Mouse (Mus musculus) heart, embryonic 15.5 days (tissue): ENCODE results near the gene Fra10ac1. TPM values are rescaled to one million over a fixed set of nuclear protein-coding genes. Genes with fewer than 3 reads are reported as not detected.

Source experiments
- ATAC-seq: fragments of 200-750 bp; cut with Nextera tagmentation; replicated peaks from 2 replicates; pipeline ENCODE4 v1.8.0; 2017; ENCODE audit warnings: low read depth, moderate TSS enrichment; ENCODE audit not compliant: insufficient number of reproducible peaks, insufficient read depth, low FRiP score
- H3K27ac ChIP-seq: fragments of 300-500 bp; sonication (generic); 2 replicates; pipeline ENCODE4 v1.5.1; 2015; ENCODE audit warnings: mild to moderate bottlenecking, inconsistent platforms
- H3K27me3 ChIP-seq: fragments of 300-500 bp; sonication (generic); 2 replicates; pipeline ENCODE4 v1.6.1; 2015; ENCODE audit warnings: inconsistent platforms
- H3K36me3 ChIP-seq: fragments of 300-500 bp; sonication (generic); 2 replicates; pipeline ENCODE4 v1.6.1; 2015; ENCODE audit warnings: mild to moderate bottlenecking, inconsistent platforms
- H3K4me1 ChIP-seq: fragments of 300-500 bp; sonication (generic); replicated peaks from 2 replicates; pipeline ENCODE4 v1.6.1; 2015; ENCODE audit warnings: inconsistent platforms
- H3K4me2 ChIP-seq: fragments of 300-500 bp; sonication (generic); 2 replicates; pipeline ENCODE4 v1.6.1; 2015; ENCODE audit warnings: inconsistent platforms, mild to moderate bottlenecking, moderate library complexity
- H3K4me3 ChIP-seq: fragments of 300-500 bp; sonication (generic); 2 replicates; pipeline ENCODE4 v1.5.1; 2015; ENCODE audit warnings: mild to moderate bottlenecking, inconsistent platforms
- H3K9ac ChIP-seq: fragments of 300-500 bp; sonication (generic); 2 replicates; pipeline ENCODE4 v1.6.1; 2015; ENCODE audit warnings: mild to moderate bottlenecking, inconsistent platforms
- H3K9me3 ChIP-seq: fragments of 300-500 bp; sonication (generic); replicated peaks from 2 replicates; pipeline ENCODE4 v1.6.1; 2016; ENCODE audit warnings: inconsistent platforms
- WGBS: fragments of 180-500 bp; shearing (Covaris S2); methylation state at CpG from one replicate; pipeline ENCODE4 v1.1.7; 2015; ENCODE audit warnings: mixed read lengths; 5-methylcytosine and 5-hydroxymethylcytosine counted together
- polyA plus RNA-seq: library from polyadenylated mRNA; unstranded; fragments of >200 nt; fragmentation: Nextera tagmentation; extraction: Ambion mirVana; gene quantifications from 2 replicates; pipeline ENCODE4 v1.2.1, GENCODE M21; 2015

Gene Fra10ac1
- polyA plus RNA-seq, 1 experiment from 2014 or later = 26.7 TPM

DNA sequence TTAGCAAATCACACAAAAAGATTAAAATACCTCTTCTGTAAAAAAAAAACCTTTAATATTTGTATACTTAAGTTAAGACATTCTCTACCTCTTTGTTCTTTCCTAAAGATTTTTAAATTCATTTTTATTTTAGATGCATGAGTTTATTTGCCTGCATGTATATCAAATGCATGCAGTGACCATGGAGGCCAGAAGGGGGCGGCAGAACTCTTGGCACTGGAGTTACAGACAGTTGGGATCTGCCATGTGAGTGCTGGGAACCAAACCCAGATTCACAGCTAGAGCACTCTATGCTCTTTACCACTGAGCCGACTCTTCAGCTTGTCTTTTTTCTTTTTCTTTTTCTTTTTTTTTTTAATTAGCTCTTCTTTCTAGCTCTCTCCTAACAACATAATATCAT is 4.7 kb upstream of the Fra10ac1 start:
- peaks cover 4% of the 10 kb centered on the region; the same call in 1 of the 2 replicates for H3K4me1 ChIP-seq
- WGBS = 48% methylated on average over 2 of the region's 2 CpGs
- no peaks in the 10 kb centered on the region for H3K36me3 ChIP-seq
- no peak overlapping the region for H3K4me3 ChIP-seq
- no peak for ATAC-seq
- no peak overlapping the region for H3K9ac ChIP-seq
- no peak overlapping the region for H3K4me2 ChIP-seq
- no peaks in the 10 kb centered on the region for H3K9me3 ChIP-seq
- no peaks in the 10 kb centered on the region for H3K27me3 ChIP-seq
- no peak overlapping the region for H3K27ac ChIP-seq

DNA sequence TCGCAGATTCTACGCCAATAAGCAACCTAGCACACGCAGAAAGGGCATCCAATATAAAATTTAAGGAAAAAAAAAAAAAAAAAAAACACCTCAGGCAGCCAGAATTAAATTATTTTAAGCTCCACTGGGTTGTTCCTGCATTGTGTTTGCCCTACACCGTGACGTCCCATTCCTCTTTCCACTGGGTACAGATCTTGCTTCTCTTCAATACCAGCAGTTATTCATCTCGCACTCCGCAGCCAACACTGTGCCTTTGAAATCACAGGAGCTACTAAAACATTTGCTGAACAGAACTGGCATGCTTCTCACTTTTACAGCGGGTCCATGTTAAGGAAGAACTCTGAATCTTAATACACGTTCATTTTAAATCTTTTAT is 717 bp upstream of the Fra10ac1 start:
- no peaks in the 10 kb centered on the region for H3K27me3 ChIP-seq
- H3K9ac ChIP-seq = peak overlapping the region; percentile 82
- H3K4me1 ChIP-seq = peaks cover 11% of the 10 kb centered on the region
- no peak for ATAC-seq
- peak overlapping the region; percentile 73 for H3K4me2 ChIP-seq
- no peaks in the 10 kb centered on the region for H3K9me3 ChIP-seq
- no peaks in the 10 kb centered on the region for H3K36me3 ChIP-seq
- H3K27ac ChIP-seq = peak overlapping the region; percentile 88
- WGBS = 20% methylated on average over 9 of the region's 9 CpGs
- H3K4me3 ChIP-seq = peak overlapping the region; percentile 87

DNA sequence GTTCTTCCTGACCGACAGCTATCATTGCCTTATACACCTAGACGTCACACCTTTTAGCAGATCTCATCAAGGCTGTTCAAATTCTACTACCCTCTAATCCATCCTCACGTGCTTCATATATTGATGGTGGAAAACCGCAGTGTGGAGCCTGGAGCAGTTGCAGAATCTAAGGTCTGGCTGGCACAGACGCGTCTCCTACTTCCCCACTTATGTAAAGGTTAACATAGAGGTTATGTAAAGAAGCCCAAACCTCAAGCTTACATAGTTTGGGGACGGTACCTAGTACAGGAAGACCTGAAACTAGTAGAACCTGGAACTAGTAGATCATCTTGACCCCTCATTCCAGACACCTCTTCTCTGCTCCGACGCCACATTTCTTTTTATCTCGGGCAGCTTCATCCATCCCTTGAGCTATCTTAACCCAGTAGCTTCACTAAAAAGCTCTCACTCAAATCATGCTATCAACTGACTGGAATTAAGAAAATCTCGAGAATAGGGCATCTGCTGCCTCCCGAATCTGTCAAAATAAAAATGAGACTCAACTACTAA is 526 bp downstream of the Fra10ac1 start:
- H3K9ac ChIP-seq = peak overlapping the region; percentile 82
- peaks cover 4% of the 10 kb centered on the region; the same call in 1 of the 2 replicates for H3K36me3 ChIP-seq
- peak overlapping the region; percentile 87 for H3K4me3 ChIP-seq
- no peaks in the 10 kb centered on the region for H3K9me3 ChIP-seq
- H3K4me2 ChIP-seq = peak overlapping the region; percentile 73
- ATAC-seq = 0 out of 2 replicates have a peak, but pooled peaks have one; percentile 17
- no peaks in the 10 kb centered on the region for H3K27me3 ChIP-seq
- H3K4me1 ChIP-seq = peaks cover 11% of the 10 kb centered on the region
- H3K27ac ChIP-seq = peak overlapping the region; percentile 88
- 8% methylated on average over 12 of the region's 12 CpGs for WGBS

DNA sequence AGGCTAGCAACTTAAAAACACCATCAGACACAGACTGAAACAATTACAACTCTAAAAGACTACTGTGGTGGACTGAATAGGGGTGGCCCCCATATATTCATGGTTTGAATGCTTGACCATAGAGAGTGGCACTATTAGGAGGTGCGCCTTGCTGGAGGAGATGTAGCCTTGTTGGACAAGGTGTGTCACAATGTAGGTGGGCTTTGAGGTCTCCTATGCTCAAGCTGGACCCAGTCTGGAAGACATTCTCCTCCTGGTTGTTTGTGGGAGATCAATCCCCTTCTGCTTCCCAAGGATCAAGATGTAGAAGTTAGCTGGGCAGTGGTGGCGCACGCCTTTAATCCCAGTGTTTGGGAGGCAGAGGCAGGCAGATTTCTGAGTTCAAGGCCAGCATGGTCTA is 6.3 kb downstream of the Fra10ac1 start:
- no peaks in the 10 kb centered on the region for H3K27me3 ChIP-seq
- H3K27ac ChIP-seq = no peak overlapping the region
- no peak overlapping the region for H3K4me3 ChIP-seq
- H3K9me3 ChIP-seq = no peaks in the 10 kb centered on the region
- H3K9ac ChIP-seq = no peak overlapping the region
- no peak overlapping the region for H3K4me2 ChIP-seq
- WGBS = 95% methylated on average over 3 of the region's 3 CpGs
- H3K4me1 ChIP-seq = no peaks in the 10 kb centered on the region; the same call in 1 of the 2 replicates
- ATAC-seq = no peak
- peaks cover 7% of the 10 kb centered on the region; the same call in 1 of the 2 replicates for H3K36me3 ChIP-seq

DNA sequence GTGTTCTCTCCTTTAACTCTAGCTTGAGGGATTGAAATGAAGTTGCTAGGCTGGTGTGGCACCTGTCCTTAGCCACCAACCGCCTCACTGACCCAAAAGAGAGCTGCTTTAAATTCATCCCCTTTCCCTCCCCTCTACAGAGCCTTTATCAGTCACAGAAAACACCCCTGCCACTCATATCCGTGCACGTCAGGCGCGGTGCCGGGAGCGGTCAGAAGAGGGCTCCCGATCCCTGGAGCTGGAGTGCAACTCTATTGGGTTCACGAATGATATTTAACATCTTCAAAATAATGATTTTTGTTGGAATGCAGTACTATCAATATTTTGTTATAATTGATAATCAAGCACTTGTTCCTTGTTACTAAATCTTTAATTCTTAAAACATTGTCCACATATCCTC is 17.3 kb downstream of the Fra10ac1 start:
- Histone ChIP-seq H3K4me2 (no peak overlapping the region), H3K36me3 (peaks cover 22% of the 10 kb centered on the region), H3K27ac (no peak overlapping the region), H3K4me1 (no peaks in the 10 kb centered on the region), H3K4me3 (no peak overlapping the region), H3K9ac (no peak overlapping the region), H3K27me3 (no peaks in the 10 kb centered on the region), H3K9me3 (no peaks in the 10 kb centered on the region)
- no peak for ATAC-seq
- WGBS = 52% methylated on average over 9 of the region's 9 CpGs

DNA sequence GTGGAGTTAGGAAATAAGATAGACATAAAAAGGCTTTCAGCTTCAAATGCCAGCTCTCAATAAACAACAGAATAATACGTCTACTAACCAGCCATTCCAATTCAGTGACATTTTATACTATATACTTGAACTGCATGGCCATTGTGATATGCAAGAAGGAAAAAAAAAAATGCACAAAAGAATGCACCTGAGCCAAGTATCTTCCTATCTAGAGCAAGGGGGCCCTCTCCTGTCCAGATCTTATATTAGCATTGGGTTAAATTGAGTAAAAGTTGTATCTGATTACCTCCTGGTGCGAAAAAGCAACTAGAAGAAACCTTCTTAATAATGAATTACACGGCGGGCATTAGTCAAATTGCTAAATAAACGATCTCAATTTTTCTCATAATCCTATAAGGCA is 25.2 kb downstream of the Fra10ac1 start:
- Histone ChIP-seq H3K36me3 (peaks cover 15% of the 10 kb centered on the region), H3K4me2 (no peak overlapping the region), H3K9ac (no peak overlapping the region), H3K4me3 (no peak overlapping the region), H3K27me3 (no peaks in the 10 kb centered on the region), H3K9me3 (no peaks in the 10 kb centered on the region), H3K4me1 (no peaks in the 10 kb centered on the region), H3K27ac (no peak overlapping the region)
- WGBS = 90% methylated on average over 5 of the region's 5 CpGs
- ATAC-seq = no peak

DNA sequence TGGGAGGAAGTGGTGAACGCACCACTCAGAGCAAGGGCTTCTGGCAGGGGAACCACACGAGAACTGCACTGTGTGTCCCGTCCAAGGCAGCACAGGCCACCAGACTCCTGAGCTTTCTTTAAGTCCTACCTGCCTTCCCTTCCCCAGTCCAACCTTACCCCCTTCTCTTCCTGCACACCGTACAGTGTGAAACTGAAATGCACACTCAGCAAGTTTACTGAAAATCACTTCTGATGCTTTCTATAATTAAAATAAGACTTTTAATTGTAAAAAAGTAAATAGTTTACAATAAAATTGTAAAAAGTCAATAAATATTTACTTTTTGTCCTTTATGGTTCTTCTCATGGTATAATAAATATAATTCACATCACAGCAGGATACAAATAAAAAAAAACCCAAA is 28.7 kb downstream of the Fra10ac1 start:
- peaks cover 8% of the 10 kb centered on the region for H3K36me3 ChIP-seq
- H3K27me3 ChIP-seq = no peaks in the 10 kb centered on the region
- H3K4me1 ChIP-seq = no peaks in the 10 kb centered on the region
- ATAC-seq = no peak
- no peak overlapping the region for H3K4me2 ChIP-seq
- H3K9ac ChIP-seq = no peak overlapping the region
- no peak overlapping the region for H3K27ac ChIP-seq
- H3K4me3 ChIP-seq = no peak overlapping the region
- no peaks in the 10 kb centered on the region for H3K9me3 ChIP-seq
- WGBS = 95% methylated on average over 4 of the region's 4 CpGs

DNA sequence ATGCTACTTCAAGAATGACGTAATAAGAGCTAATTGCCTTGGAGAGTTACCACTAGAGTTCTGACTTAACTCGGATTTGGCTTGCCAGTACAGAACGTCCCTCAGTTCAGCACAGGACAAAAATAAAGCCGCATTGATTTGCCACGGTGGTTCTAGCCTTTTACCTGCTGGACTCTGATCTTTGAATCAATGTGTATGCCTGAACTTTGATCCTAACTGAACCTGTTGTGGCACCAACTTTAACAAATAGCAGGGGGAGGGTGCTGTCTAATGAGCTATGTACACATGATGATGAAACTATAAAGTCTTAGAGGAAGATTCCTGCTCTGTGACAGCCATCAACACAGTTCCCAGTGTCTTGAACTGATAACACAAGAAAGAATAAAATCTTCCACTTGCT is 32.5 kb downstream of the Fra10ac1 start:
- Histone ChIP-seq H3K4me1 (no peaks in the 10 kb centered on the region), H3K9ac (no peak overlapping the region), H3K9me3 (no peaks in the 10 kb centered on the region), H3K4me2 (no peak overlapping the region), H3K4me3 (no peak overlapping the region), H3K27me3 (no peaks in the 10 kb centered on the region), H3K36me3 (no peaks in the 10 kb centered on the region; the same call in 1 of the 2 replicates), H3K27ac (no peak overlapping the region)
- WGBS = 80% methylated on average over 5 of the region's 5 CpGs
- no peak for ATAC-seq

DNA sequence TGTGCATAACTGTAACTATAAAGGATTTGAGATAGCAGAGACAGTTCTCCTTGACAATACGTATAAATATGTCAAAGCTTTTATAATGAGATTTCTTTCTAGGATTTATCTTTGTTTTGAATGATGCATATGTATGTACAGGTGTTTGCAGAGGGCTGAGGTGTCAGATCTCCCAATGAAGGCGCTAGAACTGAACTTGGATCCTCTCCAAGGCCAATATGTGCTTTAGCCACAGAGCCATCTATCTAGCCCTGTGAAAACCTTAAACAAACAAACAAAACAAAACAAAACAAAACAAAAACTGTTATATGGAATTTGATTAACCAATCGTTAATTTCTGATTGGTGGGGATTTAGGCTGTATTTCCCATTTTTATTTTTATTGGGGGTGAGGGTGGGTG is 33.4 kb downstream of the Fra10ac1 start:
- H3K27me3 ChIP-seq = no peaks in the 10 kb centered on the region
- no peak overlapping the region for H3K9ac ChIP-seq
- H3K9me3 ChIP-seq = no peaks in the 10 kb centered on the region
- H3K36me3 ChIP-seq = no peaks in the 10 kb centered on the region; the same call in 1 of the 2 replicates
- H3K4me1 ChIP-seq = no peaks in the 10 kb centered on the region
- no peak overlapping the region for H3K4me2 ChIP-seq
- WGBS = 85% methylated on average over 3 of the region's 3 CpGs
- no peak for ATAC-seq
- H3K27ac ChIP-seq = no peak overlapping the region
- no peak overlapping the region for H3K4me3 ChIP-seq

DNA sequence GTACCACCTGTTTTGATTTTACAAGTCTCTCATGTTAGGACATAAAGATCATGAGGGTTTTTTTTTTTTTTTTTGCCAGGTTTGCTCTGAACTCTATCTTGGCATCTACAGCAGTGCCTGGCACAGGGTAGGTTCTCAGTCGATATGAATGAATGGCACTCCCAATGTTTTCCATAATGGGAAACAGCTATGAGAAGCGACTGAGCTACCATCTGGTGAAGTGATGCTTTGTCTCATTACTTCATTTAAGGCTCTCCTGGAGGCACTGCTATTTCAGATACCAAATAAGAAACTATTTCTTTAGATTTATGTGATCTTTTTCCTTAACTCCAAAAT is 36.6 kb downstream of the Fra10ac1 start:
- Histone ChIP-seq H3K4me3 (no peak overlapping the region), H3K9me3 (no peaks in the 10 kb centered on the region), H3K4me1 (no peaks in the 10 kb centered on the region), H3K27ac (no peak overlapping the region), H3K27me3 (no peaks in the 10 kb centered on the region), H3K9ac (no peak overlapping the region), H3K4me2 (no peak overlapping the region), H3K36me3 (no peaks in the 10 kb centered on the region)
- no peak for ATAC-seq
- WGBS = 82% methylated on average over 2 of the region's 2 CpGs

DNA sequence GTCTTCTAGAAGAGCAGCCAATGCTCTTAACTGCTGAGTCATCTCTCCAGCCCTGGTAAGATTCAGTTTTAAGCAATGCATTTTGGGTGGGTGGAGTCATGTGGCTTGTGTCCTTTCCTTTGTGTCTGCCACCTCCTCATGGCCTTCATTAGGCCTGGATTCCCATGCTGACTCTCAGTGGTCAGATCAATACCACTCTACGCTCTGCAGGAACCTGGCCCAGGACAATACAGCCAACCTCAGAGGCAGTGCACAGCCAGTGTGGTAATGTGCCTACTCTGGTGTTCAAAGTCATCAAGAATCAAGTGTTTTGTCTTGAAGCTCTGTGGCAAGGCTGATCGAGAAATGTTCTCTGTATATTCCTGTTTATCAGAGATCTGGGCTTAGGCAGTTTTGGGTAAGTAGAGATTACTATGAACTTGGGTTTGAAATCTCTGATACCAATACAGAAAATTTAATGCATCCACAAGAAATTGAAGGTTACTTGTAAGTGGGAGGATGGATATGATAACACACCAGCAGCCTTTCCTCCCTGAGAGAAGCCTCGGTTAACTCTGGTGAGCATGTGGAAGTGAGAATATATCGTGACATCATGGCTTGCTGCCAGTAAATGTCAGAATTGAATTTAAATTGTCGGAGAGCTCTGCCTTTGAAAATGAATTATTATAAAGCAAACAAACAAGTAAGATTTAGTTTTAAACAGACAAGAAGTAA is 37.2 kb downstream of the Fra10ac1 start:
- ATAC-seq = no peak
- Histone ChIP-seq H3K4me1 (no peaks in the 10 kb centered on the region), H3K9ac (no peak overlapping the region), H3K27me3 (no peaks in the 10 kb centered on the region), H3K4me2 (no peak overlapping the region), H3K36me3 (no peaks in the 10 kb centered on the region), H3K27ac (no peak overlapping the region), H3K4me3 (no peak overlapping the region), H3K9me3 (no peaks in the 10 kb centered on the region)
- 82% methylated on average over 5 of the region's 5 CpGs for WGBS

DNA sequence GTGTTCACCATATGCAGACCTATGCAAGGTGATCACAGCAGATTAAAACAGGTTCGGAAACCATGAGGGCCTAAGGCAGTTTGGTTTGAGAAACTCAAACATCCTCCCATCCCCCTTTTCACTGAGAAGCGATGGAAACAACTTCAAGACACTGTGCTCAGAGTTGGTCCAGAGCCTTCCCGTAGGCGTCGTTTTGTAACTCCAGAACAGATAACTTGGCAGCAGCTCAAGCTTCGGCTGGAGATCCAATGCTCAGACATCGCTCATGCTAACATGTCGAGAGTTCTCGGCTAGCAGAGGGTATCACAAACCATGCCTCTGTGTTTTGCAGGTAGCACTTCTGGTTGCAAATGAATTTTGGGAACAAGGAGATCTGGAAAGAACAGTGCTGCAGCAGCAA is 44.3 kb downstream of the Fra10ac1 start:
- no peak for ATAC-seq
- 75% methylated on average over 9 of the region's 9 CpGs for WGBS
- no peak overlapping the region for H3K4me3 ChIP-seq
- no peaks in the 10 kb centered on the region for H3K4me1 ChIP-seq
- no peaks in the 10 kb centered on the region for H3K27me3 ChIP-seq
- no peak overlapping the region for H3K27ac ChIP-seq
- H3K4me2 ChIP-seq = no peak overlapping the region
- H3K9me3 ChIP-seq = no peaks in the 10 kb centered on the region
- no peaks in the 10 kb centered on the region for H3K36me3 ChIP-seq
- no peak overlapping the region for H3K9ac ChIP-seq
